Mouse (Mus musculus): Measurements from ENCODE around the gene Prrc2a. TPM values are rescaled to one million over a fixed set of nuclear protein-coding genes. Genes with fewer than 3 reads are reported as not detected.

The Prrc2a gene
- total and polyA plus RNA-seq, 3 experiments: 71.0 to 663 (median 87.6) TPM

- Histone ChIP-seq H3K4me1 (ENCODE audit: control insufficient read depth in 1 of 2, insufficient read depth in 2 of 2, low read length in 2 of 2) (peaks cover 0 to 7% of the 10 kb centered on the region in 2 experiments; a peak in 1 of 4 replicates), H3K9ac (ENCODE audit: control insufficient read depth, low read depth, low read length, poor library complexity, severe bottlenecking) (no peak overlapping the region), H3K27me3 (ENCODE audit: control insufficient read depth in 1 of 2, insufficient read depth in 2 of 2, low read length in 2 of 2) (no peaks in the 10 kb centered on the region), H3K27ac (ENCODE audit: control insufficient read depth, low read depth, low read length) (no peak overlapping the region), H3K4me3 (ENCODE audit: control insufficient read depth in 1 of 2, insufficient read depth in 1 of 2, low read depth in 2 of 2, low read length in 2 of 2) (no peak overlapping the region), H3K79me2 (ENCODE audit: control insufficient read depth, insufficient read depth, low read length, poor library complexity) (peaks cover 67% of the 10 kb centered on the region), H3K36me3 (ENCODE audit: control insufficient read depth in 1 of 2, insufficient read depth in 2 of 2, low read length in 2 of 2) (peaks cover 15 to 43% of the 10 kb centered on the region in 2 experiments), H3K9me3 (replicated peaks; ENCODE audit: insufficient read depth, low read length) (no peaks in the 10 kb centered on the region)
- no peak for DNase-seq (ENCODE audit: low read depth, low spot score)
- no peak for TF ChIP-seq UBTF (IDR thresholded peaks at IDR 0.05; ENCODE audit: borderline replicate concordance, insufficient read depth, low read depth, low read length)
- no peak for TF ChIP-seq POLR2AphosphoS5 (IDR thresholded peaks at IDR 0.05; ENCODE audit: borderline replicate concordance, low read depth, low read length)
- no peak for TF ChIP-seq USF2 (IDR thresholded peaks at IDR 0.05; ENCODE audit: borderline replicate concordance in 1 of 2, insufficient read depth in 1 of 2, low read depth in 1 of 2, low read length in 2 of 2)
- TF ChIP-seq ELF1 (IDR thresholded peaks at IDR 0.05; ENCODE audit: low read depth, low read length): no peak
- TF ChIP-seq POLR2A (IDR thresholded peaks at IDR 0.05; ENCODE audit: control insufficient read depth in 1 of 2, insufficient read depth in 1 of 2, low read depth in 1 of 2, low read length in 2 of 2, poor library complexity in 1 of 2): no peak; a peak in 1 of 4 replicates
- TF ChIP-seq RAD21 (IDR thresholded peaks at IDR 0.05; ENCODE audit: low read depth, low read length): no peak
- TF ChIP-seq E2F4 (IDR thresholded peaks at IDR 0.05; ENCODE audit: borderline replicate concordance, low read depth, low read length): no peak
- TF ChIP-seq HCFC1 (IDR thresholded peaks at IDR 0.05; ENCODE audit: low read depth, low read length): no peak
- TF ChIP-seq MAZ (IDR thresholded peaks at IDR 0.05; ENCODE audit: low read depth, low read length): no peak
- no peak for TF ChIP-seq CTCF (IDR thresholded peaks at IDR 0.05 in 2 of 3, conservative IDR thresholded peaks at IDR 0.05 in 1 of 3; ENCODE audit: control insufficient read depth in 1 of 3, insufficient read depth in 1 of 3, low read depth in 2 of 3, low read length in 3 of 3, poor library complexity in 1 of 3, severe bottlenecking in 1 of 3)
- no peak for TF ChIP-seq RCOR1 (IDR thresholded peaks at IDR 0.05; ENCODE audit: low read depth, low read length)
- TF ChIP-seq JUND (IDR thresholded peaks at IDR 0.05; ENCODE audit: low read depth, low read length): no peak
- no peak for TF ChIP-seq EP300 (IDR thresholded peaks at IDR 0.05; ENCODE audit: low read depth in 1 of 2, low read length in 2 of 2)
- TF ChIP-seq POLR2AphosphoS2 (IDR thresholded peaks at IDR 0.05; ENCODE audit: low read length): no peak
- no peak for TF ChIP-seq NRF1 (IDR thresholded peaks at IDR 0.05; ENCODE audit: insufficient read depth, low read depth, low read length, poor library complexity, severe bottlenecking)
Observed at GRCm38 (mm10) chr17:35158850-35159593, 5.7 kb downstream of the Prrc2a start.

- Histone ChIP-seq H3K36me3 (ENCODE audit: control insufficient read depth in 1 of 2, insufficient read depth in 2 of 2, low read length in 2 of 2) (peaks cover 9 to 44% of the 10 kb centered on the region in 2 experiments), H3K4me1 (ENCODE audit: control insufficient read depth in 1 of 2, insufficient read depth in 2 of 2, low read length in 2 of 2) (peaks cover 0 to 4% of the 10 kb centered on the region in 2 experiments; a peak in 1 of 4 replicates), H3K27ac (ENCODE audit: control insufficient read depth, low read depth, low read length) (no peak overlapping the region), H3K79me2 (ENCODE audit: control insufficient read depth, insufficient read depth, low read length, poor library complexity) (peaks cover 54% of the 10 kb centered on the region), H3K9ac (ENCODE audit: control insufficient read depth, low read depth, low read length, poor library complexity, severe bottlenecking) (no peak overlapping the region), H3K27me3 (ENCODE audit: control insufficient read depth in 1 of 2, insufficient read depth in 2 of 2, low read length in 2 of 2) (no peaks in the 10 kb centered on the region), H3K9me3 (replicated peaks; ENCODE audit: insufficient read depth, low read length) (no peaks in the 10 kb centered on the region), H3K4me3 (ENCODE audit: control insufficient read depth in 1 of 2, insufficient read depth in 1 of 2, low read depth in 2 of 2, low read length in 2 of 2) (no peak overlapping the region)
- DNase-seq (ENCODE audit: low read depth, low spot score): no peak
- TF ChIP-seq CHD1 (IDR thresholded peaks at IDR 0.05; ENCODE audit: low read depth, low read length) (no peak), SMC3 (IDR thresholded peaks at IDR 0.05; ENCODE audit: low read depth, low read length) (no peak), EP300 (IDR thresholded peaks at IDR 0.05; ENCODE audit: low read depth in 1 of 2, low read length in 2 of 2) (no peak), ETS1 (IDR thresholded peaks at IDR 0.05; ENCODE audit: low read depth, low read length) (no peak), POLR2AphosphoS5 (IDR thresholded peaks at IDR 0.05; ENCODE audit: borderline replicate concordance, low read depth, low read length) (no peak), MEF2A (IDR thresholded peaks at IDR 0.05; ENCODE audit: extremely low read depth, insufficient replicate concordance, low read depth, low read length, poor library complexity, severe bottlenecking) (no peak), TBP (IDR thresholded peaks at IDR 0.05; ENCODE audit: low read depth, low read length) (no peak), ZKSCAN1 (IDR thresholded peaks at IDR 0.05; ENCODE audit: low read depth, low read length) (no peak), POLR2AphosphoS2 (IDR thresholded peaks at IDR 0.05; ENCODE audit: low read length) (no peak)
Observed at GRCm38 (mm10) chr17:35157661-35158175, 7.0 kb downstream of the Prrc2a start.
